ENCODE assay signal across 11 mouse cellular contexts in the genomic region with DNA sequence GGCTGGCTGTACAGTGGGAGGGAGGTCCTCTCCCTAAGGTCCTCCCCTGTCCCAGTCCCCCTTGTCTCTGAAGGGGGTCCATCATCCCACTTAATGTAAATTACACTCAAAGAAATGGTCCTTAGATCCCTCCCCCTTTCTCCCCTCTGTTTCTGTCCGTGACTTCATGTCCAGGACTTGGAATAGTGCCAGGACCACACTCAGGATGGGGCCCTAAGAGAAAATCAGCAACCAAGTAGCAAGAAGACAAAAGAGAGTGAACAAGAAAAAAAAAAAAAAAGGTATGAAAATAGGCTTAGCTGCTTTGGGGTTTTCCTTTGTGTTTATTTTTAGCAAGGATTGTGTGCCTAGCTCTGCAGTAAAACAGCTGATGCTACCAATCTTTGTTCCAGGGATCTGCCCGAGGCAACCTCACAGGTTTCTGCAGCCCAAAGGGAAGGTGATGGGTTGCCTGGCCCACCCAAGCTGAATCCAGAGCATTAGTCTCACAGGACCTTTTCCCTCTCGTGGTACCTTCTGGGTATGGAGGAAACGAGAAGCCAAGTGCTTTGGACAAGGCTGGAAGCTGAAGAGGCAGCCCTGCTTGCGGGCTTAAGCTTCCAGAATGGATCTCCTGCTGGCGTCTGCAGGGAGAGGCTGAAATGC. TPM values are rescaled to one million over a fixed set of nuclear protein-coding genes. Genes with fewer than 3 reads are reported as not detected.
A peak's percentile ranks its signal among the peaks of the same experiment; 100 is the strongest.
DNase-seq lines count a peak whose midpoint lies in the region; ATAC-seq and TF ChIP-seq lines count a peak whose summit lies in the region.
"Had no signal": no experiment of that assay in that cellular context is flagged by ENCODE, and none has a peak within 500 bp of the region (broad histone marks: within the 10 kb centered on the region; RNA-seq: fewer than 3 reads in every experiment).

No protein-coding gene starts in this region.

- ATAC-seq in midbrain, embryonic 16.5 days = no peak
- ATAC-seq: CD4-positive, CD25-positive, alpha-beta regulatory T cell, adult 4 months had no signal

- H3K4me2 ChIP-seq in midbrain, embryonic 16.5 days (ENCODE audit: low read length) = no peak overlapping the region

- TF ChIP-seq POLR2A in brain, embryonic 14.5 days (IDR thresholded peaks at IDR 0.05; ENCODE audit: borderline replicate concordance, extremely low read depth, insufficient read depth, insufficient read length, poor library complexity, severe bottlenecking) = no peak

- no peaks in the 10 kb centered on the region for H3K36me3 ChIP-seq in heart, embryonic 10.5 days
- no peaks in the 10 kb centered on the region for H3K36me3 ChIP-seq in midbrain, embryonic 16.5 days (ENCODE audit: control insufficient read depth, insufficient read depth, low read length)

- no peak for TF ChIP-seq CTCF in left cerebral cortex, adult 2 months (IDR thresholded peaks at IDR 0.05)
- TF ChIP-seq CTCF in brain, embryonic 14.5 days (IDR thresholded peaks at IDR 0.05; ENCODE audit: borderline replicate concordance, extremely low read depth, insufficient read depth, insufficient read length) = no peak

- peaks cover 29% of the 10 kb centered on the region for H3K4me1 ChIP-seq in heart, embryonic 10.5 days
- H3K4me1 ChIP-seq in midbrain, embryonic 16.5 days (ENCODE audit: control insufficient read depth, insufficient read depth, low read length) = peaks cover 6% of the 10 kb centered on the region

- 62% methylated on average over 6 of the region's 6 CpGs for WGBS in heart, embryonic 10.5 days
- 46% methylated on average over 6 of the region's 6 CpGs for WGBS in midbrain, embryonic 16.5 days

- 0 out of 2 replicates have a peak overlapping the region, but pooled peaks have one; percentile 2 for H3K9ac ChIP-seq in midbrain, embryonic 16.5 days (ENCODE audit: low read depth, low read length)

- peaks cover 4% of the 10 kb centered on the region; the same call in 1 of the 2 replicates for H3K9me3 ChIP-seq in heart, embryonic 10.5 days
- H3K9me3 ChIP-seq in midbrain, embryonic 16.5 days (replicated peaks; ENCODE audit: control insufficient read depth, low read length, poor library complexity, severe bottlenecking) = no peaks in the 10 kb centered on the region

- DNase-seq in heart, embryonic 10.5 days (ENCODE audit: low spot score) = no peak
- DNase-seq in heart, postnatal 36 days = no peak
- no peak for DNase-seq in left cerebral cortex, adult 2 months (ENCODE audit: extremely low spot score in 1 of 2, low spot score in 2 of 2)
- no peak for DNase-seq in left cerebral cortex, adult 8-10 months (ENCODE audit: low spot score in 2 of 2)
- DNase-seq in brain, embryonic 14.5 days (ENCODE audit: low read depth) = peak; percentile 44
- DNase-seq in adipocyte (ENCODE audit: low spot score) = no peak
- DNase-seq in adrenal gland, postnatal 36 days = no peak
- DNase-seq: kidney, adult 8-10 months; left cerebral cortex, postnatal 4 days had no signal

- 0 out of 2 replicates have a peak, but pooled peaks cover 4% of the 10 kb centered on the region for H3K27me3 ChIP-seq in heart, embryonic 10.5 days (ENCODE audit: insufficient read depth, poor library complexity, severe bottlenecking)
- no peaks in the 10 kb centered on the region for H3K27me3 ChIP-seq in midbrain, embryonic 16.5 days (ENCODE audit: control insufficient read depth, insufficient read depth, low read depth, low read length)

- H3K4me3 ChIP-seq in heart, embryonic 10.5 days = no peak overlapping the region
- H3K4me3 ChIP-seq in left cerebral cortex, adult 2 months = no peak overlapping the region
- H3K4me3 ChIP-seq in midbrain, embryonic 16.5 days (ENCODE audit: low read depth, low read length) = no peak overlapping the region

- H3K27ac ChIP-seq in heart, embryonic 10.5 days = peak overlapping the region; percentile 97; the same call in 1 of the 2 replicates
- 0 out of 2 replicates have a peak overlapping the region, but pooled peaks have one; percentile 12 for H3K27ac ChIP-seq in left cerebral cortex, adult 2 months
- H3K27ac ChIP-seq in midbrain, embryonic 16.5 days (ENCODE audit: low read length) = no peak overlapping the region

- intact Hi-C loops in heart, postnatal 36 days (cut with DNase I) = loop anchor here (2.0 to 10.0 kb wide), 2 partner anchors 35 to 521 kb away; no protein-coding TSS in a partner anchor
- intact Hi-C loops in left cerebral cortex, adult 2 months (cut with DNase I) = loop anchor here (2.0 kb wide), 1 partner anchor 37 kb away; a partner anchor contains a TSS

RNA-seq across cellular contexts. Expression of a gene that starts 37.8 kb away (rescaled TPM):
- polyA plus RNA-seq in heart, embryonic 10.5 days (2016; fragmentation: Nextera tagmentation; extraction: Ambion mirVana) = 1,530 and 1,842 TPM in 2 replicates
- total RNA-seq in heart, postnatal 36 days (2021) = 100 to 1,000 TPM; 457 to 506 TPM
- 100 to 1,000 TPM; 261 to 262 TPM for total RNA-seq in left cerebral cortex, adult 2 months (2021)
- total RNA-seq in left cerebral cortex, adult 8-10 months (2022) = 100 to 1,000 TPM; 259 to 296 (median 268) TPM
- 2,000 and 2,211 TPM in 2 replicates for polyA plus RNA-seq in brain, embryonic 14.5 days (2012; rRNA removed)
- 2,888 and 3,200 TPM in 2 replicates for polyA plus RNA-seq in midbrain, embryonic 16.5 days (2015; fragmentation: Nextera tagmentation; extraction: Ambion mirVana)
- 100 to 1,000 TPM; 680 to 813 TPM for total RNA-seq in adrenal gland, postnatal 36 days (2021)

RNA-seq across cellular contexts. Expression of a gene that starts 50.1 kb away (rescaled TPM):
- 20.5 and 24.5 TPM in 2 replicates for polyA plus RNA-seq in heart, embryonic 10.5 days (2016; fragmentation: Nextera tagmentation; extraction: Ambion mirVana)
- total RNA-seq in heart, postnatal 36 days (2021) = 10 to 100 TPM; 22.5 to 23.4 TPM
- total RNA-seq in left cerebral cortex, adult 2 months (2021) = 10 to 100 TPM; 35.0 to 35.3 TPM
- total RNA-seq in left cerebral cortex, adult 8-10 months (2022) = 10 to 100 TPM; 32.2 to 34.0 (median 33.1) TPM
- 28.8 and 36.1 TPM in 2 replicates for polyA plus RNA-seq in brain, embryonic 14.5 days (2012; rRNA removed)
- 22.4 and 23.9 TPM in 2 replicates for polyA plus RNA-seq in midbrain, embryonic 16.5 days (2015; fragmentation: Nextera tagmentation; extraction: Ambion mirVana)
- 10 to 100 TPM; 48.6 to 54.3 TPM for total RNA-seq in adrenal gland, postnatal 36 days (2021)
